In the genomic region with DNA sequence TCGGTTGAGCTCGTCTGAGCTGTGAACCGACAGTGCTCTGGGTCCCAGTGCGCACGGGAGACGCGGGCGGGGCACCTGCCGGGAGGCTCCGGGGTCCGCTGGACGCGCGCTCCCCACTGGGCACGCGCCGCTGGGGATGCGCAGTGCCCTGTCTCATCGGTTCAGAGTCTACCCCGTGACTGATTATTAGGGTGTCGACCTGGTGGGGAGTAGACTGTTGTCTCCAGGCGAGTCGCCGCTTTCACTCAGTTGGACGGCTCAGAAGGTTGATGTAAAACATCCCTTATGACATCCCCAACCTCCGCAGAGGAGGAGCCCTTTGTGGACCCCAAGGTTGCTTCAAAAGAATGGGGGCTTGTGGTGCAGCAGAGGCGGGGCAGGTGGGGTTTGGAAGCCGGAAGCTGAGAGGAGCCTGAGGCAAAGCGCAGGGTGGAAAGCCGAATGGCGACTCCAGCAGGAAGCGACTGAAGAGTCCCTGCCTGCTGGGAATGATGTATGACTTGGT, we compare ENCODE assay signal across 8 mouse cellular contexts. TPM values are rescaled to one million over a fixed set of nuclear protein-coding genes. Genes with fewer than 3 reads are reported as not detected.
A peak's percentile ranks its signal among the peaks of the same experiment; 100 is the strongest.
DNase-seq lines count a peak whose midpoint lies in the region; ATAC-seq and TF ChIP-seq lines count a peak whose summit lies in the region.

No protein-coding gene starts in this region.

- peaks cover 10% of the 10 kb centered on the region for H3K4me1 ChIP-seq in spleen, adult 2 months (ENCODE audit: control insufficient read depth, insufficient read depth, insufficient read length)
- H3K4me1 ChIP-seq in embryonic facial prominence, embryonic 12.5 days, result peaks cover 21% of the 10 kb centered on the region
- peaks cover 37% of the 10 kb centered on the region for H3K4me1 ChIP-seq in hindbrain, embryonic 13.5 days (replicated peaks)
- peaks cover 55% of the 10 kb centered on the region for H3K4me1 ChIP-seq in liver, embryonic 12.5 days

- no peak for DNase-seq in spleen, adult 2 months (ENCODE audit: low read depth in 1 of 2, low spot score in 2 of 2)
- DNase-seq in spleen, postnatal 14 days (ENCODE audit: low spot score in 2 of 2), result no peak
- no peak for DNase-seq in right cerebral cortex, postnatal 36 days (ENCODE audit: low spot score in 2 of 2)
- DNase-seq in spleen, postnatal 36 days (ENCODE audit: low spot score in 2 of 2), result no peak

- H3K9me3 ChIP-seq in embryonic facial prominence, embryonic 12.5 days, result no peaks in the 10 kb centered on the region
- H3K9me3 ChIP-seq in hindbrain, embryonic 13.5 days, result no peaks in the 10 kb centered on the region
- H3K9me3 ChIP-seq in liver, embryonic 12.5 days (replicated peaks), result no peaks in the 10 kb centered on the region

- H3K9ac ChIP-seq in embryonic facial prominence, embryonic 12.5 days, result peak overlapping the region; percentile 93
- peak overlapping the region; percentile 97 for H3K9ac ChIP-seq in hindbrain, embryonic 13.5 days
- H3K9ac ChIP-seq in liver, embryonic 12.5 days, result peak overlapping the region; percentile 73

- peak overlapping the region; percentile 94 for H3K4me2 ChIP-seq in embryonic facial prominence, embryonic 12.5 days (replicated peaks)
- peak overlapping the region; percentile 91 for H3K4me2 ChIP-seq in hindbrain, embryonic 13.5 days
- peak overlapping the region; percentile 93 for H3K4me2 ChIP-seq in liver, embryonic 12.5 days
- H3K4me2 ChIP-seq in myocyte (ENCODE audit: low read depth), result peak overlapping the region; percentile 82

- no peak for TF ChIP-seq POLR2A in spleen, adult 2 months (IDR thresholded peaks at IDR 0.05; ENCODE audit: low read depth, low read length)
- TF ChIP-seq POLR2A in myocyte (IDR thresholded peaks at IDR 0.05; ENCODE audit: insufficient read length, low read depth), result no peak

- H3K36me3 ChIP-seq in spleen, adult 2 months (ENCODE audit: control insufficient read depth, insufficient read depth, low read length), result no peaks in the 10 kb centered on the region
- no peaks in the 10 kb centered on the region for H3K36me3 ChIP-seq in embryonic facial prominence, embryonic 12.5 days
- no peaks in the 10 kb centered on the region for H3K36me3 ChIP-seq in hindbrain, embryonic 13.5 days
- no peaks in the 10 kb centered on the region for H3K36me3 ChIP-seq in liver, embryonic 12.5 days
- no peaks in the 10 kb centered on the region for H3K36me3 ChIP-seq in myocyte (ENCODE audit: control insufficient read depth, insufficient read depth)

- H3K27me3 ChIP-seq in spleen, adult 2 months (ENCODE audit: control insufficient read depth, insufficient read depth, low read length), result peaks cover 10% of the 10 kb centered on the region
- H3K27me3 ChIP-seq in embryonic facial prominence, embryonic 12.5 days, result no peaks in the 10 kb centered on the region
- no peaks in the 10 kb centered on the region for H3K27me3 ChIP-seq in hindbrain, embryonic 13.5 days
- peaks cover 58% of the 10 kb centered on the region for H3K27me3 ChIP-seq in liver, embryonic 12.5 days (replicated peaks)
- H3K27me3 ChIP-seq in myocyte (ENCODE audit: control insufficient read depth, insufficient read depth, insufficient read length), result no peaks in the 10 kb centered on the region

- no peak for TF ChIP-seq CTCF in spleen, adult 2 months (IDR thresholded peaks at IDR 0.05; ENCODE audit: extremely low read depth, insufficient read depth, insufficient read length, insufficient replicate concordance)

- 1% methylated on average over 32 of the region's 32 CpGs for WGBS in spleen, adult 2 months
- under 1% methylated on average over 32 of the region's 32 CpGs for WGBS in embryonic facial prominence, embryonic 12.5 days
- WGBS in hindbrain, embryonic 13.5 days, result under 1% methylated on average over 32 of the region's 32 CpGs
- 2% methylated on average over 32 of the region's 32 CpGs for WGBS in liver, embryonic 12.5 days (ENCODE audit: insufficient replicate concordance)

- H3K4me3 ChIP-seq in spleen, adult 2 months (ENCODE audit: extremely low read depth, insufficient read depth, insufficient read length), result peak overlapping the region; percentile 70
- peak overlapping the region; percentile 98 for H3K4me3 ChIP-seq in embryonic facial prominence, embryonic 12.5 days
- peak overlapping the region; percentile 100 for H3K4me3 ChIP-seq in hindbrain, embryonic 13.5 days
- H3K4me3 ChIP-seq in liver, embryonic 12.5 days, result peak overlapping the region; percentile 71
- H3K4me3 ChIP-seq in myocyte, result peak overlapping the region; percentile 79

- H3ac ChIP-seq in myocyte (ENCODE audit: control insufficient read depth, insufficient read length), result peak overlapping the region; percentile 84

- H3K79me2 ChIP-seq in myocyte (ENCODE audit: control insufficient read depth, insufficient read depth), result peaks cover 38% of the 10 kb centered on the region

- H3K27ac ChIP-seq in spleen, adult 2 months (ENCODE audit: insufficient read depth, low read length), result peak overlapping the region; percentile 65
- peak overlapping the region; percentile 90 for H3K27ac ChIP-seq in embryonic facial prominence, embryonic 12.5 days
- peak overlapping the region; percentile 96 for H3K27ac ChIP-seq in hindbrain, embryonic 13.5 days
- H3K27ac ChIP-seq in liver, embryonic 12.5 days, result peak overlapping the region; percentile 80

- ATAC-seq in embryonic facial prominence, embryonic 12.5 days (ENCODE audit: insufficient number of reproducible peaks, insufficient read depth, low FRiP score, low TSS enrichment), result peak; percentile 75
- peak; percentile 84 for ATAC-seq in hindbrain, embryonic 13.5 days (ENCODE audit: low FRiP score)
- ATAC-seq in liver, embryonic 12.5 days, result peak; percentile 49; the same call in 1 of the 2 replicates

TF ChIP-seq in myocyte, 11 proteins besides CTCF, POLR2A, EP300 and RAD21:
- peak; percentile 35 for TF ChIP-seq POLR2AphosphoS2 (IDR thresholded peaks at IDR 0.05; ENCODE audit: insufficient read length, low read depth)
- TF ChIP-seq MYOD1 (IDR thresholded peaks at IDR 0.05; ENCODE audit: control insufficient read depth in 1 of 3, insufficient read length in 2 of 3, low read depth in 2 of 3), result no peak
- no peak for TF ChIP-seq E2F4 (IDR thresholded peaks at IDR 0.05; ENCODE audit: insufficient read depth)

RNA-seq across cellular contexts. Expression of gene Cdc42bpb, which starts 0.5 kb away (rescaled TPM):
- 78.4 and 91.2 TPM in 2 replicates for polyA plus RNA-seq in spleen, adult 2 months (2012; rRNA removed)
- 35.0 and 41.8 TPM in 2 replicates for polyA plus RNA-seq in embryonic facial prominence, embryonic 12.5 days (2016; fragmentation: Nextera tagmentation; extraction: Ambion mirVana)
- 35.0 and 36.5 TPM in 2 replicates for polyA plus RNA-seq in hindbrain, embryonic 13.5 days (2015; fragmentation: Nextera tagmentation; extraction: Ambion mirVana)
- polyA plus RNA-seq in liver, embryonic 12.5 days (2016; fragmentation: Nextera tagmentation; extraction: Ambion mirVana), result 13.0 and 15.1 TPM in 2 replicates
- polyA plus RNA-seq in myocyte (2012; fragmentation: generic; extraction: Trizol), result 43.2 TPM

RNA-seq across cellular contexts. Expression of gene Lbhd2, which starts 28.6 kb away (rescaled TPM):
- polyA plus RNA-seq in spleen, adult 2 months (2012; rRNA removed), result 2.0 and 3.5 TPM in 2 replicates
- 0.60 and 1.2 TPM in 2 replicates for polyA plus RNA-seq in embryonic facial prominence, embryonic 12.5 days (2016; fragmentation: Nextera tagmentation; extraction: Ambion mirVana)
- 0.26 and 0.52 TPM in 2 replicates for polyA plus RNA-seq in hindbrain, embryonic 13.5 days (2015; fragmentation: Nextera tagmentation; extraction: Ambion mirVana)
- polyA plus RNA-seq in liver, embryonic 12.5 days (2016; fragmentation: Nextera tagmentation; extraction: Ambion mirVana), result 0.28 TPM in 1 of 2 replicates, not detected in the other
- not detected for polyA plus RNA-seq in myocyte (2012; fragmentation: generic; extraction: Trizol)

RNA-seq across cellular contexts. Expression of gene Exoc3l4, which starts 38.8 kb away (rescaled TPM):
- 36.2 and 50.4 TPM in 2 replicates for polyA plus RNA-seq in spleen, adult 2 months (2012; rRNA removed)
- 8.0 and 8.9 TPM in 2 replicates for polyA plus RNA-seq in embryonic facial prominence, embryonic 12.5 days (2016; fragmentation: Nextera tagmentation; extraction: Ambion mirVana)
- polyA plus RNA-seq in hindbrain, embryonic 13.5 days (2015; fragmentation: Nextera tagmentation; extraction: Ambion mirVana), result 2.0 and 2.1 TPM in 2 replicates
- 15.5 and 18.2 TPM in 2 replicates for polyA plus RNA-seq in liver, embryonic 12.5 days (2016; fragmentation: Nextera tagmentation; extraction: Ambion mirVana)
- 23.2 TPM for polyA plus RNA-seq in myocyte (2012; fragmentation: generic; extraction: Trizol)
